Mouse (Mus musculus) mouse trophoblast stem cell (cell line): ENCODE measurements around the gene Slf2.

Experiments used
- in situ Hi-C, 2 experiments: fragments of 300-500 bp; cut with MseI, MboI; formaldehyde crosslinking; loops; 2 replicates in 1 of 2; 3 replicates in 1 of 2; pipeline ENCODE4 v1.15.1; 2025

Gene Slf2

DNA sequence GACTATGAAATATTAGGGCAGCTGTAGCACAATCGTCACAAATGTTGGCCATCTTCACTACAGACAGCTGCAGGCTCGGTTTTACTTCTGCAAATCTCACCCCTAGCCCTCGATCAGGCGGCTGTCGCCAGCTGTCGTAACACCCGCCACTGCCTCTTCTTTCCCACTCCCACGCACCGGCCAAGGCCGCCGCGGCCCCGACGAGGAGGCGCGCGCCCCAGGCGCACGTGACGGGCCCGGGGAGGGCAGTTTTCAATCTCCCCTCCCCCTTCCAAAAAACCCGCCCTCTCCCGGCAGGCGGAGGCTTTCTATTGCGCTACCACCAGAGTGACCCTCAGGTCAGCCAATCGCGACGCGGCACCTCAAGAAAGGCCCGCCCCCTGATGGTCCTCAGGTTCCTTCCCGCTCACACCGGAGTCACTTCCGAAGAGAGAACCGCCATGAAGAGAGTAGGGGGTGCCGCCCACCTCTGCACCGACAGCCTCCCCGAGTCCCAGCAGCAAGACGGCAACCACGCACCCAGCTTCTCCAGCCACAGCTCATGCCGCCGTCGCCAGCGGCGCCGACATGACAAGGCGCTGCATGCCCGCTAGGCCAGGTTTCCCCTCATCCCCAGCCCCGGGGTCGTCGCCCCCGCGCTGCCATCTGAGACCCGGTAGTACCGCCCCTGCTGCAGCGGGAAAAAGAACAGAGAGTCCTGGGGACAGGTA lies at the start of gene Slf2:
Slf2 (plus strand) TSS at position 408 of the 710 bp plus-strand sequence.
- in situ Hi-C loops = no loop called here

DNA sequence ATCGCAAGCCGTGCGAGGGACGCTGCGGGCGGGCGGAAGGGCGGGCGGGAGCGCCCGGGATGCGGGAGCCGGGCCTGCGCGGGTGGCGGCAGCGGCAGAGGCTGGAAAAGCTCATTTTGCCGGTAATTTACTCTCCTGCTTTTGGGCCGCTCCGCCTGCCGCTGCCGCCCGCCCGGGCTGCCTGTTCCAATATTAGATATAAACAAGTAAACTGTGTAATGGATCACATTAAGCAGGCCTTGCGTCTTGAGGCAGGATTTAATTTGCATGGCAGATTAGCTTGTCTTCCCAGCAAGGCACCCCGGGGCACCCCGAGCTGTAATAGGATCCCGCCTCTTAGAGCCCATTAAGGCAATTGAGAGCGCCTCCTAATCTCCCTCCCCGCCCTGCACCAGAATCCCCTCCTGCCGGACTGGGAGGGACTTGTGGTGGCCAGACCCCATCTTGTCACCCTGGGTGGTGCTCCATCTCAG lies 48.4 kb upstream of the Slf2 start:
- in situ Hi-C loops = loop anchor here in 1 of 2 experiments (10.0 kb wide), 1 partner anchor 118 kb away; no protein-coding TSS in a partner anchor

DNA sequence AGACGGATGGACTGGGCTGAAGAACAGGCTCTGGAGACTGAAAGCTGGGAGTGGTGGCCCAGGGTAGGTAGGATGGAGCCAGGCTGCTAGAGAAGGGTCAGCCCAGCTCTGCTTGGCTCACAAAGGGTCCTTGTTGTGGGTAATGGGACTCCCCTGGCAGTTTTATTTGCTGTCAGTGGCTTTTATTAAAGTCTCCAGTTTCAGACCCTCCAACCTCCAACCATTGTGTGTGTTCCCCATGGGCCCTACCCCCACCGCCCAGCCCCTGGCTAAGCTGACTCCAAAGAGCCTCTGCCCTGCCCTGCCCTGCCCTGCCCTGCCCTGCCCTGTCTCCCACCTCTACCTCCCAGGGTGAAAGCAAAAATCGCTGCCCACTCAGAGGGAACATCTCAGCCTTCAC lies 46.6 kb upstream of the Slf2 start:
- in situ Hi-C loops = loop anchor here in 1 of 2 experiments (10.0 kb wide), 1 partner anchor 120 kb away; no protein-coding TSS in a partner anchor

DNA sequence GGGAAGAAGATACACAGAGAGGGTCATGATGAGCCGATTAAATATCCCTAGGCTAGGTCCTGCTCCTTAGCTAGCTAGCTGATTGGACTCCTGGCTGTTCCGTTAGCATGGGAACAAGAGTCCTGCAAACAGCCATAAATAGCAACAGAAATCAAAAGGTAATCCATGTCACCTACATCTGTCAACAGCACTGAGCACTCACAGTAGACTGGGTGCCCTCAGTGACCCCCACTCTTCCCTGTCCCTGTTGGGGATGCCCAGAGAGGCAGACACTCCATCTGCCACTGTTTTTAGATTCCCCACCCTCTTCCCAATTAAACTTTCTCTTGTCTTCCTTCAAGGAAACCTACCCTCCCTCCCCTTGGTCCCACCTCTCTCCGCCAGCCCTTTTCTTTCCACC lies 44.5 kb upstream of the Slf2 start:
- in situ Hi-C loops = loop anchor here in 1 of 2 experiments (10.0 kb wide), 1 partner anchor 122 kb away; no protein-coding TSS in a partner anchor

DNA sequence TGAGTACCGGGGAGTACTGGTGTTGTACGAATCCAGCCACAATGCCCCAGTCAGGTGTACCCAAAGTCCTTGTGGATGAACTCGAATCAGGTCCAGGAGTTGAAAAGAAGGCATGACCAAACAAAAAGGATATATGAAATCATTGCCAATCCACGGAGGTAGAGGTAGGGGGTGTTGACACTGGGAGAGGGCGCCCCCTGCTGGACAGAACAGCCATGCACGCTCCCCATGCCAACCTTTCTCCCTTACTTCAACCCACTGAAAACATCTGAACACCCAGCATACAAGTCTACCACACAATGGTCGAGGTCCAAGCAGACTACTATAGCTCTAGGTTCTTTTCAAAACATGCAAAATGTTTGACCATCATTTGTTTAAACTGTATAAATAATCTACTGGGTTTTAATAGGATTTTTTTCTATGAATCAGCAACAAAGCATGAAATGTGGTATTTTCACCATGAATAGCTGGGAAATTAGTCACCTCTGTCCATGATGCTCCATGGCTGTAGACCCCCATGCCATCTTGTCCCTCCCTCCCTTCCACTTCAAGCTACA lies 43.2 kb upstream of the Slf2 start:
- in situ Hi-C loops = loop anchor here in 1 of 2 experiments (10.0 kb wide), 1 partner anchor 123 kb away; no protein-coding TSS in a partner anchor

DNA sequence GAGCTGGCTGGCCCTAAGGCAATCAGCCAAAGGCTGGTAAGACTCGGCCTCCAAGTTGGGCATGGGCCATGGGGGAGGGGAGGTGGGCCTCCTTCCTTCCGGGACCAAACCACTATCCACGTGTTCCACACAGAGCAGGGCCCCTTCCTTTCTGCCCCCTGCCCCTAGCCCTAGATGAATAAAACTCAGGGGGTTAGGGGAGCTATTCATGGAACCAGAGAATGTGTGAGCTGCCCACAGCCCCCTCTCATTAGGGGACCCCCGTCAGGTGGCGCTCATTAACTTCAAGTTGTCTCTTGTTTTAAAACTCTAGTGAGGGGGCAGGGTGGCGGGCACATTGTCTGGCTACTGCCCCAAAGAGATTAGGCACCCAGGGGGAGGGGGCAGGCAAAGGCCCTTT lies 41.4 kb upstream of the Slf2 start:
- in situ Hi-C loops = loop anchor here in 1 of 2 experiments (10.0 kb wide), 1 partner anchor 125 kb away; no protein-coding TSS in a partner anchor

DNA sequence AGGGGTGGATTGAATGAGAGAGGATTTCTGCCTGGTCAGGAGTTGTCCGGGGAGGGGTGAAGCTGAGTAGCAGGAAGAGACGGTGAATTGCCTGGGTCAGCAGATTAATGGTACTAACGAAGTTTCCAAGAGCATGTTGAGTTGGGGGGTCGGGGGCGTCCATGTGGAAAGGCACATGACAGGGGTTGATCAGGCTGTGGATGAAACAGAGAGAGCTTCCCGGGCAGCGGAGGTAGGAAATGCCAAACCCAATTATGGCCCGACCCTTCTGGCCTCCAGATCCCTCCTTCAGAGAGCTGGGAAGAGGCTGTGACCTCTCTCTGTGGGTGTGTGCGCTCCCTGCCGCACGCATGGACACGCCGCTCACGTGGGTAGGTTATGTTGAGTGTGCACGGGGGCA lies 39.5 kb upstream of the Slf2 start:
- in situ Hi-C loops = loop anchor here (5.0 to 10.0 kb wide), 3 partner anchors 134 to 309 kb away; partner anchors contain the start of gene Pax2 (in 1 of the 2)

DNA sequence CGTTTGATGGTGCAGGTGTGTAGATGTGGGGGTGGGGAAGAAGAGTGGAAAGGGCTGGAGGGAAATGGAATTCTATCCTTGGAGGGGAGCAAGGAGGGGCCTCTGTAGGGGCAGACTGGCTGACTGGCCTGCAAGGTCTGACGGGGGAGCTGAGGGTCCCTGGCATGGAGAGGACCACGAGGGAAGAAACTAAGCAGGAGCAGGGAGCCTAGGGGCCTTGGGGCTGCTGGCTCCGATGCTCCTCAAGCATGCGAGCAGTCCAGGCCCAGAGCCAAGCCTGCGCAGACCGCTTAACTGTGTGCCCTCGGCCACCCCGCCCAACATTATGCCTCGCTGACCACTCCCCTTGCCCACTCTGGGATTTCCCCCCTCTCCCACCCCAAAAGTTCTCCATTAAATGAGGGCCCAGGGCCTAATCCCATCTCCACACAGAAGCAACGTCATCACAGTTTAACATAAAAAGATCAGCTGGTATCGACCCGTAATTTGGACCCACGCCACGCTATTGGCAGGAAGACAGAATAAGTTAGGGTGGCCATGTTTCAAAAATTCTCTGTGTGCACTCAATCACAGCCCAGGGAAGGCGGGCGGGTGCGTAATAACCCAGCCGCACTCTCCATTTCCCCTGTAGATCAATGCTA lies 37.6 kb upstream of the Slf2 start:
- in situ Hi-C loops = loop anchor here (5.0 to 10.0 kb wide), 3 partner anchors 136 to 311 kb away; partner anchors contain the start of gene Pax2 (in 1 of the 2)

DNA sequence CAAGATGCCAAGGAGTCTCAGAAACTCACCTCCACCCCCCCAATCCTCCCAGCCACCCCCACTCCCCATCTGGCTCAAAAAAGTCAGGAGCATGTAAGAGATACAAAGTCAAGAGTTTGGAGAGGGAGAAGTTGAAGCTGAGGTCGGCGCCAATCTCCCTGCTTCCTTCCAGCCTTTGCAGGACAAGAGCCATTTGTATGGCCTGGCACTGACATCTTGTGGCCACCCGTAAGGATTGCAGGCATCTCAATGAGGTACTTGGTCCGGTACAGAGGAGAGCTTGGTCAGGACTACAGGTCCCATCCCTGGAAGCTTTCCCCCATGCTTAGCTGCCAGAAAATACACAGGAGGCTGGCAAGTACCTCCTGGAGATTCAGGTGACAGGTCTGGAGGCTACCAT lies 35.7 kb upstream of the Slf2 start:
- in situ Hi-C loops = loop anchor here in 1 of 2 experiments (10.0 kb wide), 1 partner anchor 310 kb away; no protein-coding TSS in a partner anchor

DNA sequence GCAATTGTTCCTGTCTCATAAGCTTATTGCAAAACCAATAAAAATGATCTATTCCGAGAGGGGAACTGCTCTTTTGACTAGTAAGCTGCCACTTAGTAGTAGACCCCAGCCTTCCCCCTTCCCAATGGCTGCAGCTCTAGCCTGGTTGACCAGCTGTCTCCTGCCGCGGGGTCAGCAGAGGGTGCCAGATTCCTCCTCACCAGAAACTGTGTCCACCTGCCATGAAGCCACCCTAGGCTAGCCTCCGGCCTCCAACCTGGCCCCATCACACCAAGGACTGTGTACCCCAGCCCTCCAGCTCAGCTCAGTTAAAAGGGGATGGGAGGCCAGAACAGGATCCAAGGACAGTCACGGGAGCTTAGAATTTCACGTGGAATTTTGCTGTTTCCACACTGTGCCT lies 34.5 kb upstream of the Slf2 start:
- in situ Hi-C loops = loop anchor here in 1 of 2 experiments (10.0 kb wide), 1 partner anchor 312 kb away; no protein-coding TSS in a partner anchor

DNA sequence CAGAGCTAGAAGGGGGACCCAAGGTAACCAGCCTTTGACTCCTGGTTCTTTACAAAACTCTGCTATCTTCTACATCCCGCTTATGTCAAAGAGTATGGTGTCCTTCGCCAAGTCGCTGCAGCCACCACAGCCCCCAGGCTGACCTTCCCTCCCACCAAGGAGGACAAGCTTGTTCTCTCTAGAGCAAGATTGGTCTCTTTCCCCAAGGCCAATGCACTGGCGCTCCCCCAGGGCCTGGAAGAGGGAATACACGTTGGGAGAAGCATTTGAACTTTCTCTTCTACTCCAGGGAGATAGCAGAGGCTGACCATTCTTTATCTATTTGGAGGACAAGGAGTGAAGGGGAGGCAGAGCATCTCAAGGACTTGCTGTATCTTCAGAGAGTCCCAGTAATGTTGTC lies 33.4 kb upstream of the Slf2 start:
- in situ Hi-C loops = loop anchor here in 1 of 2 experiments (10.0 kb wide), 1 partner anchor 313 kb away; no protein-coding TSS in a partner anchor

DNA sequence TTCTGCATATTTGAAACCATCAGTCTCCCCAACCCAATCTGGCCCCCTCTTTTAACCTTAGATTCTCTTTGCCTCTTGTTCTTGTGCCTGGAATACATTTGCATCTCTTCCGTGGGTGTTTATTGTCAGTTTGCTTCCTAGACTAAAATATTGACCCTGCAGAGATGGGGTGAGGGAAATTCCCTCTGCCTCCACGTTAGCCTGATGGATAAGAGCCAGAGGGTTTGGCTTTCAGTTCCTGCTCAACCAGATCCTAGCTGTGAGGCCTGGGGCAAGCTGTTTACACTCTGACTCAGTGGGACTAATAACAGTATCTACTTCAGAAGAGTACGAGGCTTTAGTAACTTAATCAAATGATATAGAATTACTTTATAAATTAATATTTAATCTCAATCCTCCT lies 32.3 kb upstream of the Slf2 start:
- in situ Hi-C loops = loop anchor here in 1 of 2 experiments (10.0 kb wide), 1 partner anchor 314 kb away; no protein-coding TSS in a partner anchor

DNA sequence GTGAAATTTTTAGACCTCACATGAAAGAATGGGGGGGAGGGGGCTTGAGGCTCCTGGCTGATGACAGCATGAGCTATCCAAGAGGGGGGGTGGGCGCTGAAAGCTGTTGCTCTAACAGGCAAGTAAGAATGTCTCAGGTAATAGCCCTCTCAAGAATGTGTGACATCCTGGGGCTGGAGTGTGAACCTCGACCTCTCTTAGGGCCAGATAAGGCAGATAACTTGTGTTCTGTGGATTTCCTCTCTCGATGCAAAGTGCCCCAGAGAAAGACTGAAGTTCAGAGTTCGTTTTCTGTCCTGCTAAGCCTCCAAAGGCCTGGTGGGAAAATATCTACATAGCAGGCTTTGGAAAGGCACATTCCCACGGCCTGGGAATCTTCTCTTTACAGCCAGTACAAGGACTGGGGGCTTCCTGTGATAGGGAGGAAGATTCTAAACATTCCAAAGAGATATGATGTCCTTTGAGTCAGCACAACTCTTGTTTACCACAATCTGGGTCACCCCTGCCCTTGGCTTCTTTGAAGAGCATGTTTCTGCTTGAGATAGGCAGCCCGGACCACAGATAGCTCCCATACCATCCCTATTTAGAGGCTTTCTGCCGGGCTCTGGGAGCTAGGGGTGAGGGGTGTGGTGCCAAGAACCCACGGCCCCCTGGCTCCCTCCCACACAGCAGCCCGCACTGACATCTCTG lies 31.7 kb upstream of the Slf2 start:
- in situ Hi-C loops = loop anchor here in 1 of 2 experiments (10.0 kb wide), 1 partner anchor 314 kb away; no protein-coding TSS in a partner anchor

DNA sequence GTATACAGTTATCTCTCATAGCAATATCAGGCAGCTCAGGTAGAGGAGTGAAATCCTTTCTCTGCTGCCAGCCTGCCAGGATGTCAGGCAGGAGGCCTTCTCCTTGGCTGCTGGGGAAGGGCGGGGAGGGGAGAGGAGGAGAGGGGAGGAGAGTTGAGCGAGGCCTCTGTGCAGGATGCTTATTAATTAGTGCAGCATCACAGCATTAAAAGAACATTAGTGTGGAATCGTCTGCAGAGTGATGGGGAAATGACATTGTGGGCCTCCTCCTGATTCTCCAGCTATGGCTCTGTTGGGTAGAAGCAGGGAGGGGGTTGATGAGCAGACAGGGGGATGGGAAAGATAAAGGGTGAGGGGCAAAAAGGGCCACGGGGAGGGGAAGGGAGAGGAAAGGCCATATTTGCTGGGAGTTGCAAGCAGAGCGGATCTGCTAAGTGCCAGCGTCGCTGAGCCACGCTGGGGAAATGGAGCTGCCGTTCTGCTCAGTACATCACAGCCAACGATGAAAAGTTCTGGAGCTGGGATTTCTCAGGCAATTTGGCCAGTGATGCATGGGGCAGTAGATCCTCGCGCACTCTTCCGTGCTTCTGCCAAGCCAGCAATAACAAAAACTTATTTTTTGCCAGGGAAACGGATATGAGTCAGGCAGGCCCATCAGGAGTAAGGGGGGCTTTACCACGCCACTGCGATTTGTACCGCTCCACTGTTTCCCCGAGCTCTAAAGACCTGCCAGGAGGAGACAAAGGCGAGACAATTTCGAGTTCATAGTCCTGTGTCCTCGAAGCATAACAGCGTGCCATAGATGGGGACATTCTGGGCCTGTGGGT lies 30.8 kb upstream of the Slf2 start:
- in situ Hi-C loops = loop anchor here in 1 of 2 experiments (10.0 kb wide), 1 partner anchor 315 kb away; no protein-coding TSS in a partner anchor

DNA sequence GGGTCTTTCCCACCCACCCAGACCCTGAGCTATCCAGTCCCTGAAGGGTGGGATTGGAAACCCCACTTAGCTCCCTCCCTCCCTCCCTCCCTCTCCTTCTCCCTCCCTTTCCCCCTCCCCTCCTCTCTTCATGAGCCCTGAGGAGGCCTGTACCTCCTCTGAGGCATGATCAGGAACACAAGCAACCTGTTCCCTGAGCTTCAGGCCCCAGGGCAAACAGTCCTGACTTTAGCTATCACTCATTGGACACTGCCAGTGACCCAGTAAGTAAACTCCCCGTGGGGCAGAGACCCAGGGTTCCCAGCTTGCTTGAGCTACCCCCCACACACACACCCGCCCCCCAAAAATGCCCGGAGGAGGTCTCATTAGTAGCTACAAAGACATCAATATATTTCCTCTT lies 29.9 kb upstream of the Slf2 start:
- in situ Hi-C loops = no loop called here

DNA sequence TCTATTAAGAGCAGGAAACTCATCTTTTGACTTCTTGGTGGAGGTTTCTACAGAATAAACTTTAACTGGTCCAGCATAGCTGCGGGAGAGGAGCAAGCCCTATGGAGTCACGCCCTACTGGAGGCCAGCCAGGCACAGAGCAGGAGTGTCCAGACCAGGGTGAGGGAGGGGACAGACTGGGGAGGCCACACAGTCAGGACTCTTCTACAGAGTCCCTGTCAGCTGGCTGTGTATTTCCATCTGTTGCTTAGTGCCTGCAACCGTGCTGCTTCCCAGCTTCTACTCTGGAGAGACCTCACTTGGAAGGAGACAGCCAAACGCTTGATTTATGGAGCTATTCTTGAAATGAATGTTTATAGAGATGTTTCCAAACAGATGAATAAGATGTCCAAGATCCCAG lies 28.6 kb upstream of the Slf2 start:
- in situ Hi-C loops = no loop called here

DNA sequence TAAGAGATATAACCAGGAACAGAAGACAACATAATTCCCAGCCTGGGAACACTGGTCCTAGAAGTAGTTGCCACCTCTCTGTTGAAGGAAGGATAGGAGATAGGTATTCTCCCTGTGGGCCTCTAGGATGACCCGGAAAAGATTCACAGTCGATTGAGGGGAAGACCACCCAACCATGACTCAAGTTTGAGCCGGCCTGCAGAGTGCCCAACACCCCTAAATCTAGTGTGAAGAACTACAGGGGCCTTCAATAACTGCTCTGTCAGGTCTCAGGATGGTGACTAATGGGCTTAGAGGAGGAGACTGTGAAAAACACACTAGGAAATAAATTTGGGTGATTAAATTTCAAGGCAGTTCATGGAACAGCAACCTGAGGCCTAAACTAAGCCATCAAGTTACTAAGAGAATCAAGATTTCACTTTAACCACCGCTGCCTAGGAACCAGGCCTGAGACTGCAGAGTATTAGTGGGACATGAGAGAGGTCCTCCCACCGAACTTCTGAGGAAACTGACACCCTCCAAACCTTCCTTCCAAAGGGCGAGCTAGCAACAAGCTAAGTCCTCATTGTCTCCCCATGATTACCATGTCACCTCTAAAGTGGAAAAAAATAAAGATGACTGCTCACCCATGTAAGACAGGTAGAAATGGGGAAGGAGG lies 27.5 kb upstream of the Slf2 start:
- in situ Hi-C loops = no loop called here

DNA sequence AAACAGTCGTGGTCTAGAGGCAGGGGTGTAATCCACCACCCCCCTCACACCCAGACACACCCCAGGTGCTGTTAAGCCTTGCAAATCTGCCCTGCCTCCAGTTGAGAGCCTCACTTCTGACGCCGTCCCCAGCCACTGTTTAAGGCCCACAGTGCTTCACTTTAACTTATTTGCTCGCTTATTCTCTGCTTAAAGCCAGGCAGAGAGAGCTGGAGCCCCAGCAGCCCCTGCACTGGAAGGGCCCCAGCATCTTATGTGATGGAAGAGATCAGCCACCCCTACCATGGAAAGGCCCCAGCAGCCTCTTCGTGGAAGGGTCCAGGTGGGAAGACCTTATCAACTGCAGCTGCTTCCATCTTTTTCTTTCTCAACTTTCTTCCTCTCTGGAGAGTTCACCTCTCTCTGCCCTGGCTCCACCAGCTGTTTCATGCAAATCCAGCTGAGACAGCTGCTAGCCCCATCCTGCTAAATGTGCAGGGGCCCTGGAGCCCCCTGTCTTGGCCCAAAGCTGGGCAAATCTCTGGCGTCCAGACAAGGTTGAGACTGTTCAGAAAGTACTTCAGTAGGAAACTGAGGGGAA lies 26.7 kb upstream of the Slf2 start:
- in situ Hi-C loops = no loop called here

DNA sequence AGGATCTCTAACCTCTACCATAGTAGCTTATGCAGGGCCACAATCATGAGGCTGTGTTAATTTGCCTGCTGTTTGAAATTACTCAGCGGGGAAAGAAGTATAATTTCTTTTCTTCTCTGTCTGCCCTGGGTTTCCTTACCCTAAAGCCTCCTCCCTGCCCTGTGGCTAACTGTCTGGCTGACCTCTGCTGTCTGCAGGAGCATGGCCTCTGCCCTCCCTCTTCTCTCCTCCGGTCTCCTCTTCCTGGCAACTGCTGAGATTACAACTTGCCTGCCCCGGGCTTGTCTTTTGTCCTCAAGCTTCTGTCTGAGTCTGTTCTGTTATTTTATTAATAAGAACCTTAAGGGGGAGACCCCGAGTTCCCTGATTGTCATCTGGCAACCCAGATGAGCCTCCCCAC lies 25.6 kb upstream of the Slf2 start:
- in situ Hi-C loops = no loop called here
